Mouse (Mus musculus) ES-E14 (cell line): Measurements from ENCODE around the gene Cd79b. TPM values are rescaled to one million over a fixed set of nuclear protein-coding genes. Genes with fewer than 3 reads are reported as not detected.
"Not testable (repeated sequence)": the region's sequence is repeated elsewhere in the genome, so short reads cannot be mapped to it uniquely, and the experiment has no call there.

Experiments
- DNase-seq: peaks from one replicate; pipeline ENCODE4 v3.0.0-alpha.2; 2013; ENCODE audit warnings: low read depth, low spot score
- H3K27ac ChIP-seq: 2 replicates; pipeline ENCODE4 v1.5.1; 2012; ENCODE audit warnings: low read depth, mild to moderate bottlenecking, low read length, moderate library complexity, mixed read lengths; ENCODE audit not compliant: poor library complexity, insufficient read depth, severe bottlenecking
- H3K36me3 ChIP-seq: 2 replicates; pipeline ENCODE4 v1.6.1; 2012; ENCODE audit warnings: mild to moderate bottlenecking, low read length, moderate library complexity, mixed read lengths; ENCODE audit not compliant: control insufficient read depth, poor library complexity, insufficient read depth, severe bottlenecking
- H3K4me1 ChIP-seq, 2 experiments: fragments of 150-350 bp in 1 of 2; sonication (generic) in 1 of 2; 2 replicates each; pipeline ENCODE4 v1.6.1; 2012; ENCODE audit warnings: low read length in 2 of 2, mild to moderate bottlenecking in 1 of 2, mixed read lengths in 1 of 2; ENCODE audit not compliant: control insufficient read depth in 2 of 2, insufficient read depth in 2 of 2, poor library complexity in 1 of 2
- H3K4me3 ChIP-seq, 2 experiments: fragments of 150-350 bp in 1 of 2; sonication (generic) in 1 of 2; 2 replicates each; pipeline ENCODE4 v1.5.1; 2012; ENCODE audit warnings: low read length in 2 of 2, low read depth in 1 of 2, mild to moderate bottlenecking in 1 of 2, mixed read lengths in 1 of 2; ENCODE audit not compliant: insufficient read depth in 1 of 2, poor library complexity in 1 of 2, severe bottlenecking in 1 of 2
- H3K9ac ChIP-seq: 2 replicates; pipeline ENCODE4 v1.6.1; 2012; ENCODE audit warnings: low read depth, mild to moderate bottlenecking, low read length, mixed read lengths; ENCODE audit not compliant: poor library complexity, insufficient read depth, severe bottlenecking
- H3K9me3 ChIP-seq: fragments of 150-350 bp; sonication (generic); 2 replicates; pipeline ENCODE4 v1.6.1; 2012; ENCODE audit warnings: low read depth, mild to moderate bottlenecking, low read length; ENCODE audit not compliant: control insufficient read depth, insufficient read depth
- CHD2 ChIP-seq: IDR thresholded peaks from 2 replicates; pipeline ENCODE4 v1.6.1; 2014; ENCODE audit warnings: mild to moderate bottlenecking, low read depth, low read length, inconsistent platforms
- HCFC1 ChIP-seq: IDR thresholded peaks from 2 replicates; pipeline ENCODE4 v1.6.1; 2012; ENCODE audit warnings: low read length, inconsistent platforms, borderline replicate concordance; ENCODE audit not compliant: insufficient read depth
- MAFK ChIP-seq: IDR thresholded peaks from 2 replicates; pipeline ENCODE4 v1.6.1; 2014; ENCODE audit warnings: mild to moderate bottlenecking, low read depth, low read length, inconsistent platforms; ENCODE audit not compliant: insufficient read depth
- ZC3H11A ChIP-seq: IDR thresholded peaks from 2 replicates; pipeline ENCODE4 v1.6.1; 2012; ENCODE audit warnings: low read depth, mild to moderate bottlenecking, inconsistent platforms, low read length, borderline replicate concordance
- ZNF384 ChIP-seq: IDR thresholded peaks from 2 replicates; pipeline ENCODE4 v1.6.1; 2012; ENCODE audit warnings: low read depth, low read length, inconsistent platforms
- in situ Hi-C, 2 experiments: fragments of 600-800 bp; cut with MboI; formaldehyde crosslinking; loops; one replicate each; pipeline ENCODE4 v1.15.1; 2025; ENCODE audit warnings: low sequenced_read_pairs in 2 of 2, inconsistent platforms in 1 of 2; ENCODE audit not compliant: unreplicated experiment in 2 of 2
- total RNA-seq: library from RNA; depleted of rRNA; stranded (reverse); fragments of 300-350 nt; gene quantifications from 2 replicates; pipeline ENCODE4 v1.2.3, GENCODE M21; 2012

Cd79b gene
- total RNA-seq, 1 experiment = 3.6 TPM

GRCm38 (mm10) chr11:106340990-106341520, 26.5 kb upstream of the Cd79b start:
- no peak for TF ChIP-seq MAFK
- no peak for TF ChIP-seq ZNF384
- no peak for TF ChIP-seq CHD2
- TF ChIP-seq HCFC1 = no peak
- TF ChIP-seq ZC3H11A = no peak
- in situ Hi-C loops = no loop called here
- Histone ChIP-seq H3K9me3 (no peaks in the 10 kb centered on the region), H3K4me3 (no peak overlapping the region), H3K4me1 (no peaks in the 10 kb centered on the region), H3K9ac (no peak overlapping the region), H3K36me3 (no peaks in the 10 kb centered on the region), H3K27ac (no peak overlapping the region)
- no peak for DNase-seq

- H3K9ac ChIP-seq, H3K4me3 ChIP-seq, in situ Hi-C loops, H3K27ac ChIP-seq, H3K9me3 ChIP-seq, H3K36me3 ChIP-seq, H3K4me1 ChIP-seq, DNase-seq: not testable (repeated sequence)
Measured at GRCm38 (mm10) chr11:106339323-106339722, 24.8 kb upstream of the Cd79b start.

- Histone ChIP-seq H3K9me3 (no peaks in the 10 kb centered on the region), H3K4me3 (no peak overlapping the region), H3K36me3 (no peaks in the 10 kb centered on the region), H3K4me1 (0 out of 4 replicates have a peak, but pooled peaks cover 0 to 2% of the 10 kb centered on the region in 2 experiments), H3K9ac (no peak overlapping the region), H3K27ac (no peak overlapping the region)
- DNase-seq = no peak
- in situ Hi-C loops = no loop called here
- no peak for TF ChIP-seq ZNF384
- TF ChIP-seq MAFK = no peak
- TF ChIP-seq HCFC1 = no peak
- TF ChIP-seq ZC3H11A = no peak
- no peak for TF ChIP-seq CHD2
Measured at GRCm38 (mm10) chr11:106338870-106339269, 24.3 kb upstream of the Cd79b start.

GRCm38 (mm10) chr11:106338029-106338428, 23.5 kb upstream of the Cd79b start:
- in situ Hi-C loops = no loop called here
- TF ChIP-seq ZNF384 (no peak), CHD2 (no peak), HCFC1 (no peak), ZC3H11A (no peak), MAFK (no peak)
- H3K4me3 ChIP-seq = no peak overlapping the region

GRCm38 (mm10) chr11:106334066-106334465, 19.5 kb upstream of the Cd79b start:
- TF ChIP-seq CHD2 (no peak), ZNF384 (no peak), ZC3H11A (no peak), MAFK (no peak), HCFC1 (no peak)
- H3K27ac ChIP-seq = no peak overlapping the region
- 0 out of 4 replicates have a peak, but pooled peaks cover 0 to 2% of the 10 kb centered on the region in 2 experiments for H3K4me1 ChIP-seq
- DNase-seq = no peak
- no peaks in the 10 kb centered on the region for H3K36me3 ChIP-seq
- no peak overlapping the region for H3K4me3 ChIP-seq
- no peak overlapping the region for H3K9ac ChIP-seq
- H3K9me3 ChIP-seq = no peaks in the 10 kb centered on the region
- in situ Hi-C loops = no loop called here

More at GRCm38 (mm10) chr11:106338029-106338428, 23.5 kb upstream of the Cd79b start:
- Histone ChIP-seq H3K36me3 (no peaks in the 10 kb centered on the region), H3K9ac (no peak overlapping the region), H3K9me3 (no peaks in the 10 kb centered on the region), H3K4me1 (0 out of 4 replicates have a peak, but pooled peaks cover 0 to 2% of the 10 kb centered on the region in 2 experiments), H3K27ac (no peak overlapping the region)
- DNase-seq = no peak
